Mouse (Mus musculus) small intestine, adult 2 months (tissue): Measurements from ENCODE around the gene Bmp8b.

Experiments used
- CTCF ChIP-seq: fragments of 200-500 bp; IDR thresholded peaks from 2 replicates; pipeline ENCODE4 v1.5.1; 2012; ENCODE audit warnings: low read depth, mild to moderate bottlenecking, control low read depth, inconsistent platforms, low read length, moderate library complexity, mixed read lengths; ENCODE audit not compliant: insufficient replicate concordance, insufficient read length; ENCODE audit errors: extremely low read depth
- POLR2A ChIP-seq: fragments of 200-500 bp; IDR thresholded peaks from 2 replicates; pipeline ENCODE4 v1.6.1; 2012; ENCODE audit warnings: low read depth, mild to moderate bottlenecking, control low read depth, inconsistent platforms, low read length, moderate library complexity

DNA sequence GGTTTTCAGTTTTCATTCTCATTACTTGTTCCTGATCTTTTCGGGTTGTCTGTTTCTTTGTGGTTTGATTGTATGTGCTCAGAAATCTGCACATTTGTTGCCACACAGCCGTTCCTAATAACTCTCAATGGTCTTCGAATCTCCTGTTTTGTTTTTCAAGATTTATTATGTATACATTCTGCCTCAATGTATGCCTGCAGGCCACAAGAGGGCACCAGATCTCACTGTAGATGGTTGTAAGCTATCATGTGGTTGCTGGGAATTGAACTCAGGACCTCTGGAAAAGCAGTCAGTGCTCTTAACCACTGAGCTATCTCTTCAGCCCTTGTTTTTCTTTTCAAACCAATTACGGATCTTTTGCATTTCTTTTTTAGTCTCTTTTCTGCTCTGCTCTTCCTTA lies 18.6 kb upstream of the Bmp8b start:
- TF ChIP-seq CTCF (no peak), POLR2A (no peak)
